Mouse (Mus musculus) erythroblast, embryonic 14.5 days (primary cell): Measurements from ENCODE around the gene Tubb4a. TPM values are rescaled to one million over a fixed set of nuclear protein-coding genes. Genes with fewer than 3 reads are reported as not detected.

Source experiments
- H3K27me3 ChIP-seq: 2 replicates; pipeline ENCODE4 v1.6.1; 2012; ENCODE audit warnings: inconsistent platforms; ENCODE audit not compliant: control insufficient read depth
- H3K36me3 ChIP-seq: 2 replicates; pipeline ENCODE4 v1.6.1; 2012; ENCODE audit warnings: mild to moderate bottlenecking, inconsistent platforms; ENCODE audit not compliant: control insufficient read depth
- H3K4me1 ChIP-seq: 2 replicates; pipeline ENCODE4 v1.6.1; 2012; ENCODE audit warnings: inconsistent platforms; ENCODE audit not compliant: control insufficient read depth
- H3K4me3 ChIP-seq: replicated peaks from 2 replicates; pipeline ENCODE3; 2012; ENCODE audit warnings: moderate library complexity, mild to moderate bottlenecking, inconsistent platforms
- H3K9me3 ChIP-seq: 2 replicates; pipeline ENCODE4 v1.6.1; 2012; ENCODE audit warnings: low read length, inconsistent platforms, mixed read lengths; ENCODE audit not compliant: control insufficient read depth
- GATA1 ChIP-seq: IDR thresholded peaks from 2 replicates; pipeline ENCODE4 v1.6.1; 2012; ENCODE audit warnings: low read length, inconsistent platforms, mixed read lengths
- TAL1 ChIP-seq: IDR thresholded peaks from 3 replicates; pipeline ENCODE4 v1.6.1; 2012; ENCODE audit warnings: low read length, inconsistent platforms, mixed read lengths
- polyA plus RNA-seq: library from polyadenylated mRNA; stranded (reverse); fragments of >175 nt; gene quantifications from 2 replicates; pipeline ENCODE4 v1.2.3, GENCODE M21; 2012

The Tubb4a gene
- polyA plus RNA-seq, 1 experiment = not detected

- H3K4me3 ChIP-seq = no peak overlapping the region
- no peaks in the 10 kb centered on the region for H3K36me3 ChIP-seq
- H3K9me3 ChIP-seq = no peaks in the 10 kb centered on the region
- no peaks in the 10 kb centered on the region for H3K4me1 ChIP-seq
- peaks cover 25% of the 10 kb centered on the region for H3K27me3 ChIP-seq
- TF ChIP-seq GATA1 (no peak), TAL1 (no peak)
These were observed 1.4 kb downstream of the Tubb4a start for GRCm38 (mm10) chr17:57085970-57086757.

DNA sequence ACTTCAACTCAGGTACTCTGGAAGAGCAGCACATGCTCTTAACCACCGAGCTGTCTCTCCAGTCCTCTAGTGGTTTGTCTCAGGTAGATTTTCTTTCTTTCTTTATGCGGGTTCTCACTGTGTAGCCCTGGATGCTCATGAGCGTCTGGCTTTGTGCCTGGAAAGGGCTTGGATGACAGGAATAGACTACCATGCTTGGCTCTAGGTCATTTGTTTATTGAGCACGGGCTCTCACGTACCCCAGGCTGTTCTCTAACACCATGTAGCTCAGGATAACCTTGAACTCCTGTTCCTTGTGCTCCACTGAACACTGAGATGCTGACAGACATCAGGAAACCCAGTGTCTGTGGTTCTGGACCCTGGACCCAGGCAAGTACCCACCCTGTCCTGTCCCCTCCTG is 5.1 kb downstream of the Tubb4a start:
- Histone ChIP-seq H3K4me1 (no peaks in the 10 kb centered on the region; the same call in 1 of the 2 replicates), H3K36me3 (no peaks in the 10 kb centered on the region), H3K27me3 (peaks cover 12% of the 10 kb centered on the region), H3K4me3 (no peak overlapping the region), H3K9me3 (no peaks in the 10 kb centered on the region)
- TF ChIP-seq GATA1 (no peak), TAL1 (no peak)

GRCm38 (mm10) chr17:57081234-57081842 is 6.2 kb downstream of the Tubb4a start:
- Histone ChIP-seq H3K4me1 (no peaks in the 10 kb centered on the region; the same call in 1 of the 2 replicates), H3K27me3 (peaks cover 3% of the 10 kb centered on the region; the same call in 1 of the 2 replicates), H3K36me3 (no peaks in the 10 kb centered on the region), H3K4me3 (no peak overlapping the region), H3K9me3 (no peaks in the 10 kb centered on the region)
- TF ChIP-seq TAL1 = no peak
- no peak for TF ChIP-seq GATA1

DNA sequence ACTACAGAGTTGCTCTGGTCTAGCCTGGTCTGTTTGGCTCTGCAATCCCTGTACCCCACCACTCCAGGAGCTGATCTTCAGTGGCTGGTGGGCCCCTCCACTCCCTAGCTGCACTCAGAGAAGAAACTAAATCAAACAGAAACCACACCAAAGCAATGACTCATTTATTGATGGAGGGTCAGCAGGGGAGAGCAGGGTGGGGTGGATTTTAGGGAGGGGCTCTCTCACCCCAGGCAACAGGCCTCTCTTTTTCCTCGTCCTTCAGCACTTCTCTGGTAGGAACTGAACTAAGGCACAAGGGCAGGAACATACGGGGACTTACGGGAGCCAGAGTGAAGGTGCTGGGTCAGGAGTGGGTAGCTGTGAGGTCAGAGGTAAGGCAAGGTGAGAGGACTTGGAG is 7.7 kb downstream of the Tubb4a start:
- no peaks in the 10 kb centered on the region; the same call in 1 of the 2 replicates for H3K27me3 ChIP-seq
- no peaks in the 10 kb centered on the region for H3K36me3 ChIP-seq
- TF ChIP-seq TAL1 (no peak), GATA1 (no peak)
- H3K9me3 ChIP-seq = no peaks in the 10 kb centered on the region
- H3K4me3 ChIP-seq = no peak overlapping the region
- H3K4me1 ChIP-seq = no peaks in the 10 kb centered on the region; the same call in 1 of the 2 replicates

DNA sequence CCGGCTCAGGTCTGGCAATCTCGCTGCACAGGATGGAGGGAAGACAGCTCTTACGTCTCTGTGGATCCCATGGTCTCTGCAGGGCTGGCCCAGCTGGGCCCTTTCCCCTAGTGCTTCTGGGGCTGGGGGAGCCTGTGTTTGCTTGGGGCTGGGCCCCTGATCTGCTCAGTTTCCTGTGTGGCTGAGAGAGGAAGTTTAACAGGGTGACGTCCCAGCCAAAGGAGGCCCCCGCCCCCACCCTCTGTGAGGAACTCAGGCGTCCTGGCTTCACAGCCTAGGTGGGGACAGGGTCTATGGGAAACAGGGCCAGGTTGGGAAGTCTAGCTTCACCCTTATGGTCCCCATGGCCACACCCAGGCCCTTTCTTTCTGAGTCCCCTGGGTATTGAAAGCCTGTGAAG is 9.2 kb downstream of the Tubb4a start, which contains the start of gene Dennd1c:
TSS of gene Dennd1c (minus strand) at position 179 of the 400 bp plus-strand sequence.
- Histone ChIP-seq H3K4me3 (no peak within 1 kb of the TSS), H3K27me3 (no peaks in the 10 kb centered on the region; the same call in 1 of the 2 replicates), H3K4me1 (no peaks in the 10 kb centered on the region; the same call in 1 of the 2 replicates), H3K36me3 (no peaks in the 10 kb centered on the region), H3K9me3 (no peaks in the 10 kb centered on the region)
- no peak for TF ChIP-seq TAL1

DNA sequence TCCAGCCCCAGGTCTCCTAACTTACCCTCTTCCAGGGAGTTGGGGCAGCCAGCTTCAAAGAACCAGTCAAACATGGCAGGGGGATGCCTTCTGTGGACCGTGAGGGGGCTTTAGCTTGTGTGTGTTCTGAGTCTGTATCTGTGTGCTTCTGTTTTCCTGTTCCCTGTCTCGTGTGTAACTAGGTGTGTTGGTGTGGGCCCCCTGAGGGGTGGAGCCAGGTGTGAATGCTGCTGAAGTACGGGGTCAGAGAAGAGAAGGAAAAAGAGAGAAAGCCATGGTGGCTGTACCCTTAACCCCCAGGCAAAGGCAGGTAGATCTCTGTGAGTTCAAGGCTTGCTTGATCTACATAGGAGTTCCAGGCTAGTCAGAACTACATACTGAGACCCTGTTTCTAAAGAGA is 10.7 kb downstream of the Tubb4a start:
- Histone ChIP-seq H3K27me3 (no peaks in the 10 kb centered on the region; the same call in 1 of the 2 replicates), H3K4me3 (no peak overlapping the region), H3K9me3 (no peaks in the 10 kb centered on the region), H3K36me3 (no peaks in the 10 kb centered on the region), H3K4me1 (no peaks in the 10 kb centered on the region; the same call in 1 of the 2 replicates)
- TF ChIP-seq TAL1 = no peak
- no peak for TF ChIP-seq GATA1

- no peaks in the 10 kb centered on the region for H3K36me3 ChIP-seq
- H3K4me3 ChIP-seq = no peak overlapping the region
- H3K27me3 ChIP-seq = peaks cover 6% of the 10 kb centered on the region; the same call in 1 of the 2 replicates
- H3K9me3 ChIP-seq = no peaks in the 10 kb centered on the region
- TF ChIP-seq TAL1 (no peak), GATA1 (no peak)
- H3K4me1 ChIP-seq = peaks cover 16% of the 10 kb centered on the region
These were observed 16.9 kb downstream of the Tubb4a start for GRCm38 (mm10) chr17:57070699-57071098.

- H3K4me3 ChIP-seq = no peak overlapping the region
- no peak for TF ChIP-seq TAL1
- TF ChIP-seq GATA1 = no peak
- no peaks in the 10 kb centered on the region for H3K9me3 ChIP-seq
- peaks cover 1% of the 10 kb centered on the region; the same call in 1 of the 2 replicates for H3K36me3 ChIP-seq
- H3K27me3 ChIP-seq = peaks cover 9% of the 10 kb centered on the region
- peaks cover 17% of the 10 kb centered on the region for H3K4me1 ChIP-seq
These were observed 17.3 kb downstream of the Tubb4a start for GRCm38 (mm10) chr17:57070272-57070671.

GRCm38 (mm10) chr17:57066908-57067307 is 20.7 kb downstream of the Tubb4a start:
- Histone ChIP-seq H3K27me3 (peaks cover 38% of the 10 kb centered on the region), H3K4me3 (no peak overlapping the region), H3K4me1 (peaks cover 26% of the 10 kb centered on the region), H3K9me3 (no peaks in the 10 kb centered on the region; the same call in 1 of the 2 replicates), H3K36me3 (peaks cover 3% of the 10 kb centered on the region; the same call in 1 of the 2 replicates)
- TF ChIP-seq TAL1 (no peak), GATA1 (no peak)
